Mouse (Mus musculus) embryonic facial prominence, embryonic 13.5 days (tissue): Measurements from ENCODE around the gene Micu1. TPM values are rescaled to one million over a fixed set of nuclear protein-coding genes. Genes with fewer than 3 reads are reported as not detected.

Experiments
- ATAC-seq: fragments of 200-750 bp; cut with Nextera tagmentation; 2 replicates; pipeline ENCODE4 v1.8.0; 2017; ENCODE audit warnings: low read depth; ENCODE audit not compliant: insufficient number of reproducible peaks, insufficient read depth, low FRiP score, low TSS enrichment
- H3K27ac ChIP-seq: fragments of 300-500 bp; sonication (generic); 2 replicates; pipeline ENCODE4 v1.5.1; 2015; ENCODE audit warnings: moderate library complexity, mild to moderate bottlenecking, inconsistent platforms
- H3K27me3 ChIP-seq: fragments of 300-500 bp; sonication (generic); 2 replicates; pipeline ENCODE4 v1.6.1; 2015; ENCODE audit warnings: mild to moderate bottlenecking, inconsistent platforms
- H3K36me3 ChIP-seq: fragments of 300-500 bp; sonication (generic); 2 replicates; pipeline ENCODE4 v1.6.1; 2015; ENCODE audit warnings: mild to moderate bottlenecking, inconsistent platforms
- H3K4me1 ChIP-seq: fragments of 300-500 bp; sonication (generic); 2 replicates; pipeline ENCODE4 v1.6.1; 2015; ENCODE audit warnings: inconsistent platforms
- H3K4me2 ChIP-seq: fragments of 300-500 bp; sonication (generic); 2 replicates; pipeline ENCODE4 v1.6.1; 2015; ENCODE audit warnings: moderate library complexity, mild to moderate bottlenecking, inconsistent platforms
- H3K4me3 ChIP-seq: fragments of 300-500 bp; sonication (generic); 2 replicates; pipeline ENCODE4 v1.5.1; 2015; ENCODE audit warnings: mild to moderate bottlenecking, inconsistent platforms
- H3K9ac ChIP-seq: fragments of 300-500 bp; sonication (generic); 2 replicates; pipeline ENCODE4 v1.6.1; 2015; ENCODE audit warnings: mild to moderate bottlenecking, inconsistent platforms
- H3K9me3 ChIP-seq: fragments of 300-500 bp; sonication (generic); 2 replicates; pipeline ENCODE4 v1.6.1; 2016; ENCODE audit warnings: inconsistent platforms
- WGBS: fragments of 180-500 bp; shearing (Covaris S2); methylation state at CpG from one replicate; pipeline ENCODE4 v1.1.7; 2015; ENCODE audit warnings: mixed read lengths; 5-methylcytosine and 5-hydroxymethylcytosine counted together
- polyA plus RNA-seq: library from polyadenylated mRNA; unstranded; fragments of >200 nt; fragmentation: Nextera tagmentation; extraction: Ambion mirVana; gene quantifications from 2 replicates; pipeline ENCODE4 v1.2.1, GENCODE M21; 2015

Micu1 gene
- polyA plus RNA-seq, 1 experiment from 2014 or later = 73.1 TPM

- no peak for ATAC-seq
- Histone ChIP-seq H3K27me3 (no peaks in the 10 kb centered on the region), H3K4me3 (no peak overlapping the region), H3K9ac (no peak overlapping the region), H3K36me3 (peaks cover 4% of the 10 kb centered on the region; the same call in 1 of the 2 replicates), H3K27ac (no peak overlapping the region), H3K9me3 (no peaks in the 10 kb centered on the region), H3K4me2 (no peak overlapping the region), H3K4me1 (no peaks in the 10 kb centered on the region)
- 83% methylated on average over 4 of the region's 4 CpGs for WGBS
These were observed 75.9 kb downstream of the Micu1 start for GRCm38 (mm10) chr10:59778137-59778710.

GRCm38 (mm10) chr10:59780698-59781097, 78.4 kb downstream of the Micu1 start:
- Histone ChIP-seq H3K4me1 (peaks cover 7% of the 10 kb centered on the region; the same call in 1 of the 2 replicates), H3K9ac (no peak overlapping the region), H3K9me3 (no peaks in the 10 kb centered on the region), H3K36me3 (peaks cover 7% of the 10 kb centered on the region; the same call in 1 of the 2 replicates), H3K27ac (no peak overlapping the region), H3K4me3 (no peak overlapping the region), H3K4me2 (no peak overlapping the region), H3K27me3 (no peaks in the 10 kb centered on the region)
- WGBS = 18% methylated on average over 3 of the region's 3 CpGs
- ATAC-seq = no peak

DNA sequence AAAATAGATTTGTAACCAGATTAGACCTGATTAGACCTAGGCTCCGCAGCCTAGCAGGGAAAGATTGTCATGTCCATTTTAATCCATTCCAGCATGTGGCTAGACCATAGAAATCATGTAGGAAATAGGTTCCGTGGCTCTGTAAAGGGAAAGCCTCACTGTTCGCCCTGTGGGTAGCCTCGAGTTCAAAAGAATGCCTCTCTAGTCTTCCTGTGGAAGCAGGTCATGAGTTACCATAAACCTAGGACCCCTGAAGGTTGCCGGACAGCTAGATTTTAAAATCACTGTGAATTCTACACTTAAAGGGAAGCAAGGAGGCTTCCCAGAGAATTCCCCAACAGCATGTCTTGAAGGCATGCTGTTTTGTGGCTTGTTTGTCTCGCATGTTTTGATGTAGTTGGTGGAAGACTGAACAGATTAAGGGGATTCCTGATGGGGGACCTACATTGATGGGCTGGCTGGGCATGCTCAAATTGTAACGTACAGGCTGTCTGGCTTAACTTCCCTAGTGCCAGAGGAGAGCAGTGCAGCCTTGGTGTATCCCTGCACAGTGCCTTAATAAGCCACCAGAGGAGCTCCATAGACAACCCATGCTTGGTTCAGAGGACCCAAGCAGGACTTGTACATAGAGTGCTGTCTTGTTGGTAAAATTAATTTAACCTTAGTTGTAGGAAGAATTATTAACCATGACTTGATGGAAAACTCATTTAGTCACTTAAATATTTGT, 79.1 kb downstream of the Micu1 start:
- Histone ChIP-seq H3K27me3 (no peaks in the 10 kb centered on the region), H3K4me1 (peaks cover 10% of the 10 kb centered on the region; the same call in 1 of the 2 replicates), H3K9me3 (no peaks in the 10 kb centered on the region), H3K9ac (no peak overlapping the region), H3K36me3 (0 out of 2 replicates have a peak, but pooled peaks cover 3% of the 10 kb centered on the region), H3K27ac (no peak overlapping the region), H3K4me3 (no peak overlapping the region), H3K4me2 (no peak overlapping the region)
- 0 out of 2 replicates have a peak, but pooled peaks have one; percentile 48 for ATAC-seq
- 43% methylated on average over 7 of the region's 7 CpGs for WGBS

GRCm38 (mm10) chr10:59784731-59785685, 82.7 kb downstream of the Micu1 start:
- Histone ChIP-seq H3K4me3 (no peak overlapping the region), H3K9ac (no peak overlapping the region), H3K27me3 (no peaks in the 10 kb centered on the region), H3K36me3 (peaks cover 19% of the 10 kb centered on the region), H3K9me3 (no peaks in the 10 kb centered on the region), H3K4me1 (peaks cover 11% of the 10 kb centered on the region; the same call in 1 of the 2 replicates), H3K27ac (no peak overlapping the region), H3K4me2 (no peak overlapping the region)
- WGBS = 58% methylated on average over 18 of the region's 18 CpGs
- no peak for ATAC-seq

DNA sequence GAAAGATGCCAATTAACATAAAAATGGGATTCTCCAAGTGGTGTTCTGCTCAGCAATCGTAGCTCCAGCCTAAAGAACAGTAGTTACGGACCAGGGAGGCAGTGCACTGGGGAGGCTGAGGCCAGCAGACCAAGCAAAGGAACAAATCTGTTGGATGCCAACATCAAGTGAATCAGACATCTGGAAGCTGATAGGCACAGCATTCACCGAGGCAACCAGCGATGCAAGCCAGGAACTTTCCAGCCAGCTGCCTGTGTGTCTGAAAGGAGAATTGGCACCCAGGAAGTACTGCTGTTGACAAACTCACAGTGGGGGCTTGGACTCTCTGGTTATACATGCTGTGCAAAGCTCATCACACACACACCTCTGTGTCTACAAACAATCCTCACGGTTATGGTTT, 84.0 kb downstream of the Micu1 start:
- Histone ChIP-seq H3K27me3 (no peaks in the 10 kb centered on the region), H3K9ac (no peak overlapping the region), H3K4me1 (peaks cover 11% of the 10 kb centered on the region; the same call in 1 of the 2 replicates), H3K36me3 (peaks cover 23% of the 10 kb centered on the region), H3K4me2 (no peak overlapping the region), H3K27ac (no peak overlapping the region), H3K9me3 (no peaks in the 10 kb centered on the region), H3K4me3 (no peak overlapping the region)
- no peak for ATAC-seq
- 62% methylated on average over 5 of the region's 5 CpGs for WGBS

- ATAC-seq = no peak
- no peak overlapping the region for H3K9ac ChIP-seq
- peaks cover 11% of the 10 kb centered on the region; the same call in 1 of the 2 replicates for H3K4me1 ChIP-seq
- no peaks in the 10 kb centered on the region for H3K9me3 ChIP-seq
- 79% methylated on average over 11 of the region's 11 CpGs for WGBS
- no peak overlapping the region for H3K27ac ChIP-seq
- H3K27me3 ChIP-seq = no peaks in the 10 kb centered on the region
- H3K4me3 ChIP-seq = no peak overlapping the region
- peaks cover 30% of the 10 kb centered on the region for H3K36me3 ChIP-seq
- H3K4me2 ChIP-seq = no peak overlapping the region
These were observed 85.0 kb downstream of the Micu1 start for GRCm38 (mm10) chr10:59787140-59787800.

DNA sequence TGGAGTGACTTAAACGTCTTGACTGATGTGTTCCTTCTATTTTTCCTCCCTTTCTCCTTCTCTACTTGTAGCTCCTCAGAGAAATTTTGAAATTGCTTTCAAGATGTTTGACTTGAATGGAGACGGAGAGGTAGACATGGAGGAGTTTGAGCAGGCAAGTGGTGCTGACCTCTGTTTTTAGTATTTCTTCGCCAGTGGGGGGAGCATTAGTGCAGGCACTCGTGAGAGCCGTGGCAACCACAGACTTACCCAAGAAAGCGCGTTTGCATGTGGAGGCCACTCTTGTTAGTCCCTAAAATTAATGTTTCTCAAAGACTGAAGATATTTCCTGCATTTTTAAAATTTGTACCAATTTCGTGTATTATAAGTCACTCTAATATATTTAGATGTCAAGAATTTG, 85.6 kb downstream of the Micu1 start:
- WGBS = 75% methylated on average over 8 of the region's 8 CpGs
- H3K4me1 ChIP-seq = peaks cover 13% of the 10 kb centered on the region; the same call in 1 of the 2 replicates
- no peak overlapping the region for H3K27ac ChIP-seq
- no peak overlapping the region for H3K4me3 ChIP-seq
- no peak for ATAC-seq
- no peak overlapping the region for H3K9ac ChIP-seq
- no peak overlapping the region for H3K4me2 ChIP-seq
- no peaks in the 10 kb centered on the region for H3K27me3 ChIP-seq
- peaks cover 35% of the 10 kb centered on the region for H3K36me3 ChIP-seq
- no peaks in the 10 kb centered on the region for H3K9me3 ChIP-seq

- Histone ChIP-seq H3K4me3 (no peak overlapping the region), H3K9me3 (no peaks in the 10 kb centered on the region), H3K4me2 (no peak overlapping the region), H3K4me1 (peaks cover 6% of the 10 kb centered on the region; the same call in 1 of the 2 replicates), H3K27me3 (no peaks in the 10 kb centered on the region), H3K27ac (no peak overlapping the region), H3K9ac (no peak overlapping the region), H3K36me3 (peaks cover 33% of the 10 kb centered on the region)
- 73% methylated on average over 11 of the region's 11 CpGs for WGBS
- ATAC-seq = no peak
These were observed 88.1 kb downstream of the Micu1 start for GRCm38 (mm10) chr10:59790291-59790929.

DNA sequence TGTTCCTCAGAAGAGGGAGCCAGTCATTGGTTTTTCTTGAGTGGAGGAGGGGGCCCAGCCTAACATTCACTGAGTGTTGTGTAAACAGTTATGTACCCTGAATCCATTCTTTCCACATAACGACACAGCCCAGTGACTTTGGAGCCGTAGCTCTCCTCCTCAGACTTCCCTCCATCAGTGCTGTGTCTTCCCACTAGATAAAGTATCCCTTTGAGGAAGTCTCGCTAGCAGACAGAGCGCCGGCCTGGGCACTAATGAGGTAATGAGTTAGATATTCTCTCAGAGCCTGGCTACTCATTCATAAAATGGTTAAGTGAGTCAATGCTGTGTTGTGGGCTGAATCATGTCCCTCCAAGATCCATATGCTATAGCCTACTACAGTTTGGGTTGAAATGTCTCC, 89.6 kb downstream of the Micu1 start:
- peaks cover 39% of the 10 kb centered on the region for H3K36me3 ChIP-seq

DNA sequence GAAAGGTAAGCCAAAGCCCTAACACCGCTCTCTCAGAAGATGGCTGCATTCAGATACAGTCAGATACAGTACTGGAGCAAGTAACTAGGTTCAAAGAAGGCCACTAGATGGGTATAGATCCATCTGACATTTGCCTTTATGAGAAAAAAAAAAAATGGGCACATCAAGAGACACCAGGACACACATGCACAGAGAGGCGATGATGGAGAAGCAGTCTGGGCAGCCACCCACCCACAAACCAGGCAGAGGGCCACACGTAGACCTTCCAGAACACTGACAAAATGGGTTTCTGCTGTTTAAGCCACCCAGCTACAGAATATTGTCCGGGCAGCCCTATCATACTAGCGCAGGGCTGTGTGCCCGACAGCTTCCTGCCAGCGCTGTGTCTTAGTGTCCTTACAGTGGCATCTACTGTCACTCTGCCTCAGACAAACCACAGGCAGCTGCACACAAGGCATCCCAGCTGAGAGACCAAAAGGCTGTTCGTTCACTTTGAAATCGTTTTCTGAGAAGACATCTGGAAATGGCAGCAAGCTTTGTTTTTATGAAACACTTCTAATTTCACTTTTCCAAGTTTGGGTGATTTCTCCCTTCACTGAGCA, 90.4 kb downstream of the Micu1 start:
- 0 out of 2 replicates have a peak, but pooled peaks cover 3% of the 10 kb centered on the region for H3K4me1 ChIP-seq
- no peak overlapping the region for H3K9ac ChIP-seq
- H3K27ac ChIP-seq = no peak overlapping the region
- 82% methylated on average over 9 of the region's 9 CpGs for WGBS
- H3K4me2 ChIP-seq = no peak overlapping the region
- no peaks in the 10 kb centered on the region for H3K27me3 ChIP-seq
- ATAC-seq = no peak
- no peak overlapping the region for H3K4me3 ChIP-seq
- no peaks in the 10 kb centered on the region for H3K9me3 ChIP-seq
- peaks cover 39% of the 10 kb centered on the region for H3K36me3 ChIP-seq

More for the DNA sequence above, 89.6 kb downstream of the Micu1 start:
- Histone ChIP-seq H3K27me3 (no peaks in the 10 kb centered on the region), H3K4me1 (0 out of 2 replicates have a peak, but pooled peaks cover 3% of the 10 kb centered on the region), H3K4me2 (no peak overlapping the region), H3K9ac (no peak overlapping the region), H3K27ac (no peak overlapping the region), H3K4me3 (no peak overlapping the region), H3K9me3 (no peaks in the 10 kb centered on the region)
- WGBS = 72% methylated on average over 5 of the region's 5 CpGs
- no peak for ATAC-seq
